Mouse (Mus musculus) testis, adult 2 months (tissue): ENCODE results near the gene Renbp.

Experiments
- CTCF ChIP-seq: fragments of 200-500 bp; IDR thresholded peaks from 2 replicates; pipeline ENCODE4 v1.5.1; 2012; ENCODE audit warnings: low read depth, mild to moderate bottlenecking, inconsistent platforms, low read length, moderate library complexity; ENCODE audit not compliant: control insufficient read depth, insufficient read depth, insufficient replicate concordance
- POLR2A ChIP-seq: fragments of 200-500 bp; IDR thresholded peaks from 2 replicates; pipeline ENCODE4 v1.6.1; 2012; ENCODE audit warnings: low read depth, mild to moderate bottlenecking, inconsistent platforms, low read length, moderate library complexity; ENCODE audit not compliant: control insufficient read depth

- no peak for TF ChIP-seq CTCF
- TF ChIP-seq POLR2A = no peak
Measured at GRCm38 (mm10) chrX:73880194-73881035, 50.2 kb downstream of the Renbp start.
